In the genomic region with DNA sequence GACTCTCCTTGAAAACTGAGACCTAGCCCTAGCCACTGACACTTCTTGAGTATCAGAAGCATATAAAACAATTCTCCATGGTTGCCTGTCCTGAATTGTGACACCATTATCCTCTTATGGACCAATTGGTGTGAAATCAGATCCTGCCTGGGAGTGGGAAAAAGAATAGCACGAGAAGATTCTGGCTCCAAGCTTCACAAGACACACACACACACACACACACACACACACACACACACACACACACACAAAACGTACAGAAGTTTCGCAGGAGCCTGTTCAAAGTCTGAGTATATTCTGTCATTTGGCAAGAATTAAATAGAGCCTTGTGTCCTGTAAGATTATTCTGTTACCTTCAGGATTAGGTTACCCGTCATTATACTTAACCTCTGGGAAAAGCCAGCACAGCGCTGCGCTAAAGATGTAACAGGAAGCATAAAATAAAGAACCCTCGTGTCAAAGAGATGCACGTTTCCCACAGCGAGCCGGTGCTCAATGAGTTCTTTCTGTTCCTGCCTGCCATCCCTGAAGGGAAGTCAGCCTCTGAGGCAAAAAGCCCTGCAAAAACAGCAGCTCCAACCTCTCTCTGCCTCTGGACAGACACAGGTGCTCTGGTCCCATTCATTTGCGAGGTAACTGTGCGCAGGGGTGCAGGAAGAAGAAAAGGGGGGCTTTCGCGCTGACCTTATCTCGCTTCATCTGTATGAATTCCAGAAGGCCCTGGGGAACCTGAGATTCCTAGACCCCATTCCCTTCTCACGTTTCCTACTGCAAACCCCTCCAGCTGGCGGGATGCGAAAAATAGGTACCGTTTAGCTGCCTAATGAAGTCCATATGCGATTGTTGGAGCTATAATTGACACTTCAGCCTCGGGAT, we compare ENCODE assay signal across 13 mouse cellular contexts.
DNase-seq lines count a peak whose midpoint lies in the region; ATAC-seq lines count a peak whose summit lies in the region.
"Had no signal": no experiment of that assay in that cellular context is flagged by ENCODE, and none has a peak within 500 bp of the region (broad histone marks: within the 10 kb centered on the region; RNA-seq: fewer than 3 reads in every experiment).

No protein-coding gene starts in this region.

- H3K4me2 ChIP-seq in liver, embryonic 13.5 days: peak overlapping the region; percentile 54
- H3K4me2 ChIP-seq in hindbrain, embryonic 15.5 days: peak overlapping the region; percentile 30; the same call in 1 of the 2 replicates
- H3K4me2 ChIP-seq in midbrain, embryonic 13.5 days (replicated peaks): peak overlapping the region; percentile 42
- H3K4me2 ChIP-seq in heart, embryonic 11.5 days: no peak overlapping the region

- no peaks in the 10 kb centered on the region for H3K9me3 ChIP-seq in liver, embryonic 13.5 days (replicated peaks)
- H3K9me3 ChIP-seq in hindbrain, embryonic 15.5 days: no peaks in the 10 kb centered on the region
- H3K9me3 ChIP-seq in midbrain, embryonic 13.5 days: no peaks in the 10 kb centered on the region
- no peaks in the 10 kb centered on the region for H3K9me3 ChIP-seq in heart, embryonic 11.5 days (replicated peaks; ENCODE audit: control insufficient read depth, low read length)

- no peak overlapping the region for H3K4me3 ChIP-seq in liver, embryonic 13.5 days (replicated peaks)
- H3K4me3 ChIP-seq in hindbrain, embryonic 15.5 days: no peak overlapping the region
- H3K4me3 ChIP-seq in midbrain, embryonic 13.5 days (replicated peaks): 0 out of 2 replicates have a peak overlapping the region, but pooled peaks have one; percentile 3
- no peak overlapping the region for H3K4me3 ChIP-seq in heart, embryonic 11.5 days (ENCODE audit: low read depth, low read length)

- no peak for DNase-seq in liver, embryonic 13.5 days
- DNase-seq in liver: no peak
- DNase-seq in thymus, postnatal 4 days: peak; percentile 64
- DNase-seq in layer of hippocampus, postnatal 36 days: no peak
- no peak for DNase-seq in left cerebral cortex, adult 9 months (ENCODE audit: low spot score in 2 of 2)
- DNase-seq: adrenal gland, adult 8-10 months; cerebellum, postnatal 25 days; heart, adult 18-20 months; kidney, postnatal 25 days had no signal

- H3K9ac ChIP-seq in liver, embryonic 13.5 days: peak overlapping the region; percentile 45
- H3K9ac ChIP-seq in hindbrain, embryonic 15.5 days: no peak overlapping the region
- no peak overlapping the region for H3K9ac ChIP-seq in midbrain, embryonic 13.5 days (replicated peaks)
- no peak overlapping the region for H3K9ac ChIP-seq in heart, embryonic 11.5 days (ENCODE audit: low read depth, low read length)

- no peaks in the 10 kb centered on the region for H3K27me3 ChIP-seq in liver, embryonic 13.5 days
- H3K27me3 ChIP-seq in hindbrain, embryonic 15.5 days: no peaks in the 10 kb centered on the region
- H3K27me3 ChIP-seq in midbrain, embryonic 13.5 days: 0 out of 2 replicates have a peak, but pooled peaks cover 6% of the 10 kb centered on the region
- H3K27me3 ChIP-seq in heart, embryonic 11.5 days (ENCODE audit: control insufficient read depth, insufficient read depth, low read length): no peaks in the 10 kb centered on the region

- 43% methylated on average over 21 of the region's 21 CpGs for WGBS in liver, embryonic 13.5 days (ENCODE audit: insufficient replicate concordance)
- 41% methylated on average over 21 of the region's 21 CpGs for WGBS in hindbrain, embryonic 15.5 days
- 32% methylated on average over 21 of the region's 21 CpGs for WGBS in midbrain, embryonic 13.5 days
- WGBS in heart, embryonic 11.5 days (ENCODE audit: insufficient replicate concordance): 64% methylated on average over 21 of the region's 21 CpGs

- ATAC-seq in liver, embryonic 13.5 days (ENCODE audit: low read depth): no peak
- no peak for ATAC-seq in hindbrain, embryonic 15.5 days (ENCODE audit: low FRiP score, low read depth)
- ATAC-seq in midbrain, embryonic 13.5 days: peak; percentile 24; the same call in 1 of the 2 replicates
- no peak for ATAC-seq in heart, embryonic 11.5 days (replicated peaks; ENCODE audit: insufficient number of reproducible peaks, low FRiP score, low TSS enrichment)
- ATAC-seq: lung, postnatal 0 days had no signal

- peaks cover 24% of the 10 kb centered on the region for H3K4me1 ChIP-seq in liver, embryonic 13.5 days (replicated peaks)
- H3K4me1 ChIP-seq in hindbrain, embryonic 15.5 days (replicated peaks): peaks cover 11% of the 10 kb centered on the region
- peaks cover 19% of the 10 kb centered on the region for H3K4me1 ChIP-seq in midbrain, embryonic 13.5 days (replicated peaks)
- H3K4me1 ChIP-seq in heart, embryonic 11.5 days (ENCODE audit: control insufficient read depth, insufficient read depth, low read length): no peaks in the 10 kb centered on the region

- peak overlapping the region; percentile 70 for H3K27ac ChIP-seq in liver, embryonic 13.5 days
- no peak overlapping the region for H3K27ac ChIP-seq in hindbrain, embryonic 15.5 days (replicated peaks)
- no peak overlapping the region; the same call in 1 of the 2 replicates for H3K27ac ChIP-seq in midbrain, embryonic 13.5 days
- no peak overlapping the region for H3K27ac ChIP-seq in heart, embryonic 11.5 days (ENCODE audit: low read depth, low read length)

- no peaks in the 10 kb centered on the region for H3K36me3 ChIP-seq in liver, embryonic 13.5 days
- no peaks in the 10 kb centered on the region for H3K36me3 ChIP-seq in hindbrain, embryonic 15.5 days
- no peaks in the 10 kb centered on the region for H3K36me3 ChIP-seq in midbrain, embryonic 13.5 days
- no peaks in the 10 kb centered on the region for H3K36me3 ChIP-seq in heart, embryonic 11.5 days (ENCODE audit: control insufficient read depth, insufficient read depth, low read length)
